ENCODE assay signal across 9 mouse cellular contexts in genomic region chr9:59969383-59969782, GRCm38 (mm10). TPM values are rescaled to one million over a fixed set of nuclear protein-coding genes. Genes with fewer than 3 reads are reported as not detected.
DNase-seq lines count a peak whose midpoint lies in the region; ATAC-seq and TF ChIP-seq lines count a peak whose summit lies in the region.
"Had no signal": no experiment of that assay in that cellular context is flagged by ENCODE, and none has a peak within 500 bp of the region (broad histone marks: within the 10 kb centered on the region; RNA-seq: fewer than 3 reads in every experiment).

No protein-coding gene starts in this region.

- H3K36me3 ChIP-seq in G1E (replicated peaks) = no peaks in the 10 kb centered on the region
- H3K36me3 ChIP-seq in kidney, embryonic 16.5 days (ENCODE audit: insufficient read depth, low read length) = no peaks in the 10 kb centered on the region
- no peaks in the 10 kb centered on the region for H3K36me3 ChIP-seq in lung, embryonic 16.5 days (ENCODE audit: control insufficient read depth, insufficient read depth, low read length)

- peaks cover 24% of the 10 kb centered on the region for H3K27me3 ChIP-seq in G1E (ENCODE audit: insufficient read depth, low read length)
- no peaks in the 10 kb centered on the region for H3K27me3 ChIP-seq in cerebellum, adult 2 months (ENCODE audit: control insufficient read depth, insufficient read depth, low read length)
- no peaks in the 10 kb centered on the region for H3K27me3 ChIP-seq in kidney, embryonic 16.5 days (ENCODE audit: insufficient read depth, low read length)
- no peaks in the 10 kb centered on the region for H3K27me3 ChIP-seq in lung, embryonic 16.5 days (ENCODE audit: control insufficient read depth, insufficient read depth, low read depth, low read length)

- H3K9me3 ChIP-seq in G1E (replicated peaks) = no peaks in the 10 kb centered on the region
- no peaks in the 10 kb centered on the region for H3K9me3 ChIP-seq in kidney, embryonic 16.5 days (ENCODE audit: low read length)
- H3K9me3 ChIP-seq in lung, embryonic 16.5 days (ENCODE audit: control insufficient read depth, low read length) = no peaks in the 10 kb centered on the region

- H3K27ac ChIP-seq in cerebellum, adult 2 months (ENCODE audit: insufficient read depth, low read length) = no peak overlapping the region
- no peak overlapping the region for H3K27ac ChIP-seq in kidney, embryonic 16.5 days (ENCODE audit: low read length)
- no peak overlapping the region for H3K27ac ChIP-seq in lung, embryonic 16.5 days (ENCODE audit: low read length)
- H3K27ac ChIP-seq: macrophage had no signal

- no peak overlapping the region for H3K4me3 ChIP-seq in G1E (ENCODE audit: low read depth, low read length)
- no peak overlapping the region for H3K4me3 ChIP-seq in cerebellum, adult 2 months (replicated peaks; ENCODE audit: insufficient read depth, low read depth, low read length)
- H3K4me3 ChIP-seq in kidney, embryonic 16.5 days (ENCODE audit: low read length) = no peak overlapping the region
- H3K4me3 ChIP-seq in lung, embryonic 16.5 days (ENCODE audit: low read length) = no peak overlapping the region

- no peak for TF ChIP-seq POLR2A in cerebellum, adult 2 months (IDR thresholded peaks at IDR 0.05; ENCODE audit: borderline replicate concordance, insufficient read depth, low read length)

- peak; percentile 57 for DNase-seq in gastrocnemius, postnatal 10 days
- DNase-seq in gastrocnemius, postnatal 25 days = no peak
- peak; percentile 62 for DNase-seq in G1E (ENCODE audit: low spot score)
- DNase-seq in cerebellum, adult 2 months = peak; percentile 46 to 57
- peak; percentile 76 for DNase-seq in forelimb bud, embryonic 11.5 days (ENCODE audit: low read depth, low spot score)
- DNase-seq in right cerebral cortex, postnatal 14 days = peak; percentile 76

- H3K4me2 ChIP-seq in kidney, embryonic 16.5 days (replicated peaks; ENCODE audit: low read depth, low read length) = no peak overlapping the region
- no peak overlapping the region for H3K4me2 ChIP-seq in lung, embryonic 16.5 days (ENCODE audit: low read depth, low read length)

- peak; percentile 76 for TF ChIP-seq CTCF in G1E (IDR thresholded peaks at IDR 0.05; ENCODE audit: low read depth, low read length)
- peak; percentile 74; the same call in 1 of the 2 replicates for TF ChIP-seq CTCF in cerebellum, adult 2 months (IDR thresholded peaks at IDR 0.05; ENCODE audit: borderline replicate concordance, insufficient read depth, low read depth, low read length)

- no peaks in the 10 kb centered on the region for H3K4me1 ChIP-seq in G1E (ENCODE audit: insufficient read depth, low read depth, low read length)
- H3K4me1 ChIP-seq in cerebellum, adult 2 months (ENCODE audit: control insufficient read depth, insufficient read depth, low read length) = no peaks in the 10 kb centered on the region
- peaks cover 4% of the 10 kb centered on the region; the same call in 1 of the 2 replicates for H3K4me1 ChIP-seq in kidney, embryonic 16.5 days (ENCODE audit: insufficient read depth, low read length)
- H3K4me1 ChIP-seq in lung, embryonic 16.5 days (replicated peaks; ENCODE audit: control insufficient read depth, insufficient read depth, low read length) = peaks cover 15% of the 10 kb centered on the region

- no peak overlapping the region for H3K9ac ChIP-seq in kidney, embryonic 16.5 days (replicated peaks; ENCODE audit: low read length)
- no peak overlapping the region for H3K9ac ChIP-seq in lung, embryonic 16.5 days (ENCODE audit: low read length)

- ATAC-seq in G1E (ENCODE audit: extremely low read depth, insufficient number of reproducible peaks, low FRiP score, poor library complexity, severe bottlenecking) = no peak
- ATAC-seq in kidney, embryonic 16.5 days (ENCODE audit: low FRiP score, low TSS enrichment) = peak; percentile 67; the same call in 1 of the 2 replicates
- peak; percentile 78 for ATAC-seq in lung, embryonic 16.5 days (ENCODE audit: low read depth)

- WGBS in cerebellum, adult 2 months = 35% methylated on average over 6 of the region's 6 CpGs
- WGBS in kidney, embryonic 16.5 days = 33% methylated on average over 6 of the region's 6 CpGs
- WGBS in lung, embryonic 16.5 days = 20% methylated on average over 6 of the region's 6 CpGs

RNA-seq across cellular contexts. Expression of gene Nr2e3, which starts 8.9 kb away (rescaled TPM):
- not detected for total RNA-seq in gastrocnemius, postnatal 10 days (2021)
- not detected for total RNA-seq in gastrocnemius, postnatal 25 days (2021)
- total RNA-seq in G1E (2014; fragmentation: Nextera tagmentation) = not detected in 2 replicates
- 0.27 TPM in 1 of 2 replicates, not detected in the other for total RNA-seq in G1E (2017)
- polyA plus RNA-seq in G1E (2012) = not detected in 2 replicates
- polyA plus RNA-seq in cerebellum, adult 2 months (2012; rRNA removed) = not detected in 2 replicates
- polyA plus RNA-seq in kidney, embryonic 16.5 days (2015; fragmentation: Nextera tagmentation; extraction: Ambion mirVana) = not detected in 2 replicates
- polyA plus RNA-seq in lung, embryonic 16.5 days (2015; fragmentation: Nextera tagmentation; extraction: Ambion mirVana) = 0.24 TPM in 1 of 2 replicates, not detected in the other
- polyA plus RNA-seq: macrophage had no signal
